Mouse (Mus musculus) erythroid progenitor cell, adult 5-6 weeks (primary cell): ENCODE measurements around the gene Itga5. TPM values are rescaled to one million over a fixed set of nuclear protein-coding genes. Genes with fewer than 3 reads are reported as not detected.
A peak's percentile ranks its signal among the peaks of the same experiment; 100 is the strongest.

ENCODE experiments used
- ATAC-seq: replicated peaks from 2 replicates; pipeline ENCODE4 v1.8.0; 2016; ENCODE audit warnings: moderate number of reproducible peaks, mild to moderate bottlenecking, moderate TSS enrichment, inconsistent platforms; ENCODE audit not compliant: poor library complexity, low FRiP score, severe bottlenecking
- total RNA-seq, 2 experiments: library from RNA; stranded (forward) in 1 of 2; stranded (reverse) in 1 of 2; fragments of 150-400 nt in 1 of 2; fragments of 186-747, 209-891 nt in 1 of 2; gene quantifications; 2 replicates each; pipeline versions ENCODE4 v1.2.3 to v1.2.4; 2015 to 2017; ENCODE audit warnings: low replicate concordance in 2 of 2

Gene Itga5
- total RNA-seq, 2 experiments from 2014 or later: 0.15 to 5.0 TPM

- ATAC-seq: no peak
Observed at GRCm38 (mm10) chr15:103368179-103368940, 1.8 kb upstream of the Itga5 start.

GRCm38 (mm10) chr15:103365471-103366375, 840 bp downstream of the Itga5 start:
- ATAC-seq: 0 out of 2 replicates have a peak, but pooled peaks have one; percentile 30

- no peak for ATAC-seq
Observed at GRCm38 (mm10) chr15:103364761-103365160, 1.8 kb downstream of the Itga5 start.

DNA sequence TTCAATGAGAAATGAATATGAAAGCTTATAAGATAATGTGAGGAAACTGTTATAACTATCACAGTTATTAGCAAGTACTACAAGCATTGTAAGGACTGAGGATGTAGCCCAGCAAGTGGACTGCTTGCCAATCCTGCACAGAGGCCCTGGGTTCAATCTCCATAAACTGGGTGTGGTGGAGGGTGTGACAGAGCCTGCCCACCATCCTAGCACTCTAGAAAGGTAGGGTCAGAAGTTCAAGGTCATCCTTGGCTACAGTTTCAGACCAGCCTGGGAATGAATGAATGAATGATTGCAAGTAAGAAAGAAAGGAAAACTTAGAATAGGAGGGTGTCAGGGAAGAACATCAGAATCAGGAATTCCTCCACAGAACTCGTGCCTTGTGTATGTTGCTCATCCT, 2.8 kb downstream of the Itga5 start:
- no peak for ATAC-seq

DNA sequence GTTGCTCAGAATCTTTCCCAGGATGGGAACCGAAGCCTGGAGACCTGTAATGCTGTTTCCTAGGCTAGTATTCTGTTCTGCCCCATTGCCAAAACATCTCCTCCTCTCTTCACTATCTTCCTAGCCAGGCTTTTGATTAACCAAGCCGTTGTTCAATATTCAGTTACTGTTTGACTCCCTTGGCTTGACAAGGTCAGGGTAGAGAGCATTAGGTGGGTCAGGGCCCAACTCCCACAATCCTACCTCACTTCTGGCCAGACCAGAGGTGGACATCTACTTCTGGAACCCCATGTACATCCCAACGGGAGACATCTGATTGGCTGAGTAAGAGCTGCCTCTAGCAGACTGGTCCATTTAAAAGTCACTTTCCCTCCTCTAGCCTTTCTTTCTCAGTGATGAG, 3.6 kb downstream of the Itga5 start:
- ATAC-seq: no peak

- 0 out of 2 replicates have a peak, but pooled peaks have one; percentile 15 for ATAC-seq
Observed at GRCm38 (mm10) chr15:103362333-103362732, 4.2 kb downstream of the Itga5 start.

- ATAC-seq: no peak
Observed at GRCm38 (mm10) chr15:103361269-103361668, 5.3 kb downstream of the Itga5 start.

- no peak for ATAC-seq
Observed at GRCm38 (mm10) chr15:103359869-103360602, 6.5 kb downstream of the Itga5 start.

- ATAC-seq: no peak
Observed at GRCm38 (mm10) chr15:103359122-103359510, 7.4 kb downstream of the Itga5 start.

- no peak for ATAC-seq
Observed at GRCm38 (mm10) chr15:103358278-103359121, 8.1 kb downstream of the Itga5 start.

DNA sequence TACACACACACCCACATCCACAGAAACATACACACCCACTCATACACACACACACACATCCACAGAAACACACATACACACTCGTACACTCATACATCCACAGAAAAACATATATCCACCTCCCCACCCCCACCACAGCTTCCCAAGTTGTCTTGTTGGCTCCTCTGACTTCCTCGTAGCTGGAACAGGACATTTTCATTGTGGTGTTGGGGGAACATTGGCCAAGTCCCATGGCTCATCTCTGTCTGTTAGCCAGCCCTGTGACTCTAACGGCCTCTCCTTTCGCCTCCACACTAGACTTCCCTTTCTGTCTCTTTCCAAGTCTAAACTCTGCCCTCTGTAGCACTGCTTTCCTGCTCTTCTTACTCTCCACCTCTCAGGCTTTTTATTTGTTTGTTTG, 8.7 kb downstream of the Itga5 start:
- ATAC-seq: no peak

- no peak for ATAC-seq
Observed at GRCm38 (mm10) chr15:103356130-103356529, 10.4 kb downstream of the Itga5 start.

DNA sequence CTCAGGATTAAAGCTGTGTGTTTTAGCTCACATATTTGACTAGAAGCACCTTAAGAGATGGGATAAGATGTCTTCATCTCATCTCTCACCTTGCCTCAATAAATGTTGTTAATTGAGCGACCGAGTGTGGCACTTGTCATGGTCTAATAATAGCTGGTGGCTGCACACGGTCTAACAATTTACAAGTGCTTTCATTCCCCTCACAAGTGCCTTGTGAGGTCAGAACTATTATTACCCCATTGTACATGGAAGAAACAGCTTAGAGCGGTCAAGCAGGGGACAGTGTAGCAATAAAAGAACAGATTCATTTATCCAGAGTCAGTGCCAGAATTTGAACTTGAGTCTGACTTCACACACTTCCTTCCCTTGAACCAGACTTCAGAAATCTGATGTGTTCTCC, 11.1 kb downstream of the Itga5 start:
- no peak for ATAC-seq

DNA sequence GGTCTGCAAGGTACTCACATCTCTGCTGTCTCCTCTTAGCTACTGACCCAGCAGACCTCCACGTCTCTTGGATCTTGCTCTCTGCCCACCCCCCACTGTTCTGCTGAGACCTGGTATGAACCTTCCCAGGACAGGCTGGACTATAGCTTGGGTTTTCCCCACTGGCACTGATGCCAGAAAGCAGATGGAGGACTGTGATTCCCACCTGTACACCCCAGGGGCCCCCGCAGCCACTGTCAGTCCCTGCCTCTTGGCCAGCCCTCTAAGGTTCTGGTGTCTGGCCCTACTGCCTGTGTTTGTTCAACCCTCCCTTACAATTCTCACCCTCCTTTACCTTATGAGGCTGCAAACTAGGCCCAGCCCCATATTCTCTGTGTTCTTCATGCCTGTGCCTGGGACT, 11.9 kb downstream of the Itga5 start:
- no peak for ATAC-seq

DNA sequence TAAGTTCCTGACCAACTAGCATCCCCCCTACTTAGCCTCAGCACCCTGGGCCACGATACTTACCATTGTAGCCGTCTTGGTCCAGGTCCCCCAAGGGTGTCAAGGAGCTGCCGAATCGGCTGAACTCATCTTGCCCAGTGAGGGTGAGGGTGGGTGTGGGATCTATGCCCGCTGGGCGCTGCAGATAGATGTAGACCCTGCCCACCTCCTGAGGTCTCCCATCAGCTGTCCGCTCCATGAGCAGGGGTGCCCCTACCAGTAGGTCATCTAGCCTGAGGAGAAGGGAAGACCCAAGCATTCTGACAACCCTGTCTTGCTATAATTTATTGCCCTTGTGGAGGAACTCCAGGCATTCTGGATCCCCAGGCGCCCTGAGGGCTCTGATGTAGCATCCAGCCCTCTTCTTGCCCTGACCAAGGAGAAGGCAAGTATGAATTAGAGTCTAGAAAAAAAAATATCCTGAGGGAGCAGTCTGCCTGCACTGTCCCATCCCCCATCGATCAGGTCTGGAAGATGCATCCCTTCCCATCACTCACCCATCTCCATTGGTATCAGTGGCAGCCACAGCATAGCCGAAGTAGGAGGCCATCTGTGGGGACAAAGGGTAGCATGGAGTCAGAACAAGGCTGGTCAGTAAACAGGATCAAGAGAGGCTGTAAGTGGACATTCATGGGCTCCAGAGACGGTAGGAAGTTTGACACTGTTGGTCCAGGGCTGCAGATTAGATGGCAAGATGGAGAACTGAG, 12.9 kb downstream of the Itga5 start:
- no peak for ATAC-seq

- 0 out of 2 replicates have a peak, but pooled peaks have one; percentile 52 for ATAC-seq
Observed at GRCm38 (mm10) chr15:103352856-103353255, 13.7 kb downstream of the Itga5 start.

- no peak for ATAC-seq
Observed at GRCm38 (mm10) chr15:103347275-103347684, 19.3 kb downstream of the Itga5 start.

DNA sequence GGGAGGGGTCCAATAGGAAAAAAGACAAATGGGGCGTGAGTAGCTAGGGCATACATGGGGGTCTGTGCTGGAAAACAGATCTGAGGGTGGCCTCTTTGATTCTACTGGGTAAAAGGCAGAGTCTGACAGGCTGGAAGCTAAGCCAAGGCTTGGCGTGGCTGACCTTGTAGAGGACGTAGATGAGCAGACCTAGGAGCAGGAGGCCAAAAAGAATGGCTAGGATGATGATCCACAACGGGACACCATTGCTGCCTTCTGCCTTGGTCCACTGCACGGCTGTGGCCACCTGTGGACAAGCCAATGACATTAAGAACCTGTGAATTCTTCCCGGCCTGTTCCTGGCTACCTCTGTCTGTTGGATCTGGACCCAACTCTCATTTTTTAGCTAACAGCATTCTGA, 20.8 kb downstream of the Itga5 start:
- no peak for ATAC-seq

- ATAC-seq: no peak
Observed at GRCm38 (mm10) chr15:103343556-103343955, 23.0 kb downstream of the Itga5 start.
